Mouse (Mus musculus) brown adipose tissue, adult 24 weeks (tissue): ENCODE measurements around the gene Tle1. TPM values are rescaled to one million over a fixed set of nuclear protein-coding genes. Genes with fewer than 3 reads are reported as not detected.
A peak's percentile ranks its signal among the peaks of the same experiment; 100 is the strongest.

ENCODE experiments used
- H3K27ac ChIP-seq: fragments of 200-500 bp; replicated peaks from 2 replicates; pipeline ENCODE4 v1.5.1; 2012; ENCODE audit warnings: low read depth, mild to moderate bottlenecking, low read length
- H3K4me1 ChIP-seq: fragments of 200-500 bp; 2 replicates; pipeline ENCODE4 v1.6.1; 2012; ENCODE audit warnings: low read length, mixed read lengths; ENCODE audit not compliant: control insufficient read depth, insufficient read depth, insufficient read length
- H3K4me3 ChIP-seq: fragments of 200-500 bp; 2 replicates; pipeline ENCODE4 v1.5.1; 2012; ENCODE audit warnings: low read depth, mild to moderate bottlenecking, low read length, moderate library complexity; ENCODE audit not compliant: insufficient read depth
- polyA plus RNA-seq: library from polyadenylated mRNA; stranded (reverse); fragments of >200 nt; gene quantifications from 2 replicates; pipeline ENCODE4 v1.2.4, GENCODE M21; 2012; ENCODE audit not compliant: missing spikeins, insufficient read depth, insufficient read length

Gene Tle1
- 10.5 and 12.5 TPM in 2 replicates for polyA plus RNA-seq

- peak within 1 kb of the TSS; percentile 75 for H3K27ac ChIP-seq
- H3K4me3 ChIP-seq, result peak within 1 kb of the TSS; percentile 74
- H3K4me1 ChIP-seq, result no peaks in the 10 kb centered on the region
These were observed at the start of gene Tle1 for GRCm38 (mm10) chr4:72200559-72201409. Gene Tle1 (minus strand): TSS chr4:72200919.

- Histone ChIP-seq H3K4me1 (no peaks in the 10 kb centered on the region), H3K27ac (no peak overlapping the region), H3K4me3 (no peak overlapping the region)
These were observed 33.0 kb upstream of the Tle1 start for GRCm38 (mm10) chr4:72233584-72234219.

GRCm38 (mm10) chr4:72232206-72232605 is 31.5 kb upstream of the Tle1 start:
- Histone ChIP-seq H3K4me3 (no peak overlapping the region), H3K4me1 (no peaks in the 10 kb centered on the region), H3K27ac (no peak overlapping the region)

- Histone ChIP-seq H3K27ac (no peak overlapping the region), H3K4me3 (no peak overlapping the region), H3K4me1 (no peaks in the 10 kb centered on the region)
These were observed 30.1 kb upstream of the Tle1 start for GRCm38 (mm10) chr4:72230832-72231231.

GRCm38 (mm10) chr4:72221629-72222028 is 20.9 kb upstream of the Tle1 start:
- Histone ChIP-seq H3K4me1 (no peaks in the 10 kb centered on the region), H3K4me3 (no peak overlapping the region), H3K27ac (no peak overlapping the region)

- no peak overlapping the region for H3K4me3 ChIP-seq
- no peaks in the 10 kb centered on the region for H3K4me1 ChIP-seq
- H3K27ac ChIP-seq, result no peak overlapping the region
These were observed 3.8 kb upstream of the Tle1 start for GRCm38 (mm10) chr4:72204420-72205045.

- Histone ChIP-seq H3K27ac (peak overlapping the region; percentile 44), H3K4me1 (no peaks in the 10 kb centered on the region), H3K4me3 (peak overlapping the region; percentile 73)
These were observed 837 bp upstream of the Tle1 start for GRCm38 (mm10) chr4:72201521-72201991.

- H3K4me1 ChIP-seq, result no peaks in the 10 kb centered on the region
- peak overlapping the region; percentile 74 for H3K4me3 ChIP-seq
- peak overlapping the region; percentile 75 for H3K27ac ChIP-seq
These were observed 854 bp downstream of the Tle1 start for GRCm38 (mm10) chr4:72199571-72200558.

GRCm38 (mm10) chr4:72198877-72199411 is 1.8 kb downstream of the Tle1 start:
- peak overlapping the region; percentile 74 for H3K4me3 ChIP-seq
- H3K27ac ChIP-seq, result peak overlapping the region; percentile 69
- peaks cover 3% of the 10 kb centered on the region; the same call in 1 of the 2 replicates for H3K4me1 ChIP-seq

- H3K4me3 ChIP-seq, result peak overlapping the region; percentile 74; the same call in 1 of the 2 replicates
- H3K27ac ChIP-seq, result 0 out of 2 replicates have a peak overlapping the region, but pooled peaks have one; percentile 69
- peaks cover 3% of the 10 kb centered on the region; the same call in 1 of the 2 replicates for H3K4me1 ChIP-seq
These were observed 2.7 kb downstream of the Tle1 start for GRCm38 (mm10) chr4:72197888-72198605.

- peaks cover 3% of the 10 kb centered on the region; the same call in 1 of the 2 replicates for H3K4me1 ChIP-seq
- H3K27ac ChIP-seq, result no peak overlapping the region
- H3K4me3 ChIP-seq, result no peak overlapping the region
These were observed 5.4 kb downstream of the Tle1 start for GRCm38 (mm10) chr4:72195116-72195835.

- Histone ChIP-seq H3K27ac (no peak overlapping the region), H3K4me3 (no peak overlapping the region), H3K4me1 (peaks cover 3% of the 10 kb centered on the region; the same call in 1 of the 2 replicates)
These were observed 7.4 kb downstream of the Tle1 start for GRCm38 (mm10) chr4:72193276-72193675.

GRCm38 (mm10) chr4:72184476-72184875 is 16.2 kb downstream of the Tle1 start:
- no peak overlapping the region for H3K4me3 ChIP-seq
- no peaks in the 10 kb centered on the region; the same call in 1 of the 2 replicates for H3K4me1 ChIP-seq
- no peak overlapping the region for H3K27ac ChIP-seq
